Mouse (Mus musculus): ENCODE measurements around the gene Ddah2. TPM values are rescaled to one million over a fixed set of nuclear protein-coding genes. Genes with fewer than 3 reads are reported as not detected.

Ddah2 gene
- polyA plus RNA-seq, 1 experiment from 2014 or later: 290 TPM

DNA sequence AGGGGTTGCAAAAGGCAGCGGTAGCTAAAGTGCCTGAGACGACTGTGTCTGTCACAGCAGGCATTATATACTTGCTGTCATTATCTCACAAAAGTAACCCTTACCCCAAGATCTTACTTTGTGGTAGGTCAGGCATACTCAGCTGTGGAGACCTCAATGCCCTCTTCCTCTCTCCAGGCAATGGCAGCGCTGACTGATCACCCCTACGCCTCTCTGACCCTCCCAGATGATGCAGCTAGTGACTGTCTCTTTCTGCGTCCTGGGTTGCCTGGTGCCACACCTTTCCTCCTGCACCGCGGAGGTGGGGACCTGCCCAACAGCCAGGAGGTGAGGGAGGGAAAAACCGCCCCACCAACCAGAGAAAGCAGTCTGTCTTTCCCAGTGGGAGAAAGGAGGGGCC lies 2.5 kb downstream of the Ddah2 start:
- no peak overlapping the region for H3K27ac ChIP-seq
- H3K9me3 ChIP-seq: no peaks in the 10 kb centered on the region
- 71% methylated on average over 8 of the region's 8 CpGs for WGBS
- no peak for DNase-seq (ENCODE audit: low spot score)
- peaks cover 34% of the 10 kb centered on the region for H3K27me3 ChIP-seq (ENCODE audit: insufficient read depth, poor library complexity, severe bottlenecking)
- peaks cover 56% of the 10 kb centered on the region for H3K4me1 ChIP-seq
- peaks cover 52% of the 10 kb centered on the region for H3K36me3 ChIP-seq
- no peak overlapping the region for H3K4me3 ChIP-seq

DNA sequence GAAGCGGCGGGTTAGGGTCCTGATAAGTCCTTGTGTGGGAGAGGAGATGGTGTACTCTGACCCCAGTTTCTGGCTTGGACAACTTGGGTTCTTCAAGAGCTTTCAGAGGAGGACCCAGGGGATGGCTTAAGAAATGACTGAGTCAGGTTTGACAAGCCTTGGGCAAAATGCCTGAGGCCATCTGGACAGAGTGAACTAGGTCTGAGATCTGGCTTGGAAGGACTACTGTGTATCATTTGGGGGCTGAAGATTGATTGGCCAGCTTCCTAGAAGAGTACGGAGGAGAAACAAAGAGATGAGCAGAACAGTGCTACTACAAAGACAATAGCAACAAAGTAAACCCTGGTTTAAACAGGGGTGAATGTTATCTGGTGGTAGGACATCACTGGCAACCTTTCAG lies 4.6 kb downstream of the Ddah2 start:
- no peak for DNase-seq (ENCODE audit: low spot score)
- Histone ChIP-seq H3K27me3 (ENCODE audit: insufficient read depth, poor library complexity, severe bottlenecking) (peaks cover 56% of the 10 kb centered on the region), H3K4me1 (peaks cover 46% of the 10 kb centered on the region), H3K36me3 (peaks cover 31% of the 10 kb centered on the region), H3K9me3 (no peaks in the 10 kb centered on the region), H3K4me3 (no peak overlapping the region), H3K27ac (no peak overlapping the region)
- WGBS: 83% methylated on average over 3 of the region's 3 CpGs

DNA sequence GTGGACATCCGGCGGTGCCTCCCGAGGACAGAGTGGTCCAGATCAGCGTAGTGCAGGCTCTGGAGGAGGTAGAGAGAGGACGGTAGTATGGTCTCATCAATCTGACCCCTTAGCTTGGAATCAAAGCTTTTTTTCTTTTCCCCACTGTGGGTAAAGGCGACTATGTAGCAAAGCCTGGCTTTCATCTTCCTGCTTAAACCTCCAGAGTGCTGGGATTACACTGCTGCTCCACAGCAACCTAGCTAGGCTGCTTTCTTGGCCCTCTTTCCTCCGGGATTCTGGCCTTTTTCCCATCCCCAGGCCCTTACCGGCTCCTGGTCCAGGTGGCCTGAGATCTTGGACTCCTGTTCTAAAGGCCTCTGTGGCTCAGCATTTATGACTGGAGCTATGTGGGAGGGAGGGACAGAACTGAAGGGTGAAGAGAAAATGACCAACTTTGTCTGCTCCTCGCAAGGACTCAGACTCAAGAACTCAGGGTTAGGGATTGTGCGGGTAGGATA lies 5.6 kb downstream of the Ddah2 start:
- Histone ChIP-seq H3K9me3 (no peaks in the 10 kb centered on the region), H3K27me3 (ENCODE audit: insufficient read depth, poor library complexity, severe bottlenecking) (peaks cover 65% of the 10 kb centered on the region), H3K4me3 (peak overlapping the region; percentile 56), H3K36me3 (peaks cover 31% of the 10 kb centered on the region), H3K4me1 (peaks cover 41% of the 10 kb centered on the region), H3K27ac (no peak overlapping the region)
- WGBS: 19% methylated on average over 10 of the region's 10 CpGs
- no peak for DNase-seq (ENCODE audit: low spot score)

DNA sequence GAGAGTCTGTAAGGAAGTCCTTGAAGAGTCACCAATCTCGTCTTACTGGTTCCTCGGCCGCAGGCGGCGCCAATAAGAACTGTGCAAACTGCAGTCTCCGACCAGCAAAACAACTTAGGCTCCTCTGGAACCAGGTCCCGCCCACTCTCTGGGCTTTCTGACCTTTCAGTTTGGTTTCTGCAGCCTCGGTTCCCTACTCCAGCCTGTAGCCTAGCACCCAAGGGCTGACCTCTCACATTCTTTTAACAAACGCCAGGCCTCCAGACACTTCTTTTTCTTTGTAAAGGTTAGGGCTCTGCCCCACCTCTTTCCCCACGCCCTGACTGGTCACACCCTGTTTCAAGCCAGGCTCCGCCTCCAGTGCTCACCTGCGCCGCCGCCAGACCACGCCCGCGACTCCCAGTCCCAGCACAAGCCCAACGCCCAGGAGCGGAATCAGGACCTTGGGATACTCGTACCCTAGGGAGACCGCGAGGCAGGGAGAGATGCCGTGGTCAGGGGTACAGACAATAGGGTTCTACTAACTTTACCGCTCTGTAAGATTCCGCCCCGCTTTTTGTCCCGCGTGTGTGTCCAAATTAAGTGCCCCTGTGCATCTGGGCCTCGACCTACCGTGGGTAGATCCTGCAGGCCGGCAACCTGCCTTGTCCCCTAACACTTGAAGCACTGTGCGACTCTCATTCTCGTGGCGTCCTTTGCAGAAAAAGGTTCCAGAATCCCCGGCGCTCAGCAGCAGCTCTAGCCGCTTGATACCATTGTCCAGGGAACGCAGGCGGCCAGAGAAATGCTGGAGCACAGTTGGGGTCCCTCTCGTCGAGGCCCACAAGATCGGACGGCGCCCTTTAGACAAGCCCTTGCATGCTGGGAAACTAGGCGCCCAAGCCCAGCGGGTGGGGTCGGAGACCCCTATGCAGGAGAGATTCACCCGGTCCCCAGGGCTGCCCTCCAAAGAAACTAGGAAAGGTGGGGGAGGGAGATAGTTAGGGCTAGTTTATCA lies 6.4 kb downstream of the Ddah2 start, which contains the start of gene Ly6g6c:
Gene Ly6g6c (plus strand): TSS at position 438 of the 997 bp plus-strand sequence.
- Histone ChIP-seq H3K36me3 (peaks cover 28% of the 10 kb centered on the region), H3K4me3 (peak within 1 kb of the TSS; percentile 56), H3K27ac (peak within 1 kb of the TSS; percentile 69), H3K27me3 (ENCODE audit: insufficient read depth, poor library complexity, severe bottlenecking) (peaks cover 69% of the 10 kb centered on the region), H3K9me3 (no peaks in the 10 kb centered on the region), H3K4me1 (peaks cover 33% of the 10 kb centered on the region)
- no peak for DNase-seq (ENCODE audit: low spot score)
- under 1% methylated on average over 48 of the region's 48 CpGs for WGBS

DNA sequence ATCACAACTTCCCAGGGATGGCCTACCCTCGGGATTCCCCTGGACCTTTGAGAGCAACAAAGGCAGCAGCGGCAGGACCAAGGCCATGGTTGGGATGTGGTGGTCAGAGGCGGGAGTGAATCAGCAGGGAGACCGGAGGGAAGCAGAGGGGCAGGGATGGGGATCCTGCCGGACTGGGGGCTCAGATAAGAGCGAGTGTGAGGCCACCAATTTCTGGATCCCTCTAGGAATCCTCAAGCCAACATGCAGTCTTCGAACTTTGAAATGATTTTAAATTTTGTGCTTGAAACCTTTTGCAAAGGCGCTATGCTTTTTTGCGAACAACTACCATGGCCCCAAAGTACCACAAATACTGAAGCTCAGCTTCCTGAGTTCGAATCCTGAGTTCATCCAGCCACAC lies 7.2 kb downstream of the Ddah2 start, which contains the start of gene Mpig6b:
Gene Mpig6b (minus strand): TSS at position 101 of the 400 bp plus-strand sequence.
- WGBS: 41% methylated on average over 10 of the region's 10 CpGs

DNA sequence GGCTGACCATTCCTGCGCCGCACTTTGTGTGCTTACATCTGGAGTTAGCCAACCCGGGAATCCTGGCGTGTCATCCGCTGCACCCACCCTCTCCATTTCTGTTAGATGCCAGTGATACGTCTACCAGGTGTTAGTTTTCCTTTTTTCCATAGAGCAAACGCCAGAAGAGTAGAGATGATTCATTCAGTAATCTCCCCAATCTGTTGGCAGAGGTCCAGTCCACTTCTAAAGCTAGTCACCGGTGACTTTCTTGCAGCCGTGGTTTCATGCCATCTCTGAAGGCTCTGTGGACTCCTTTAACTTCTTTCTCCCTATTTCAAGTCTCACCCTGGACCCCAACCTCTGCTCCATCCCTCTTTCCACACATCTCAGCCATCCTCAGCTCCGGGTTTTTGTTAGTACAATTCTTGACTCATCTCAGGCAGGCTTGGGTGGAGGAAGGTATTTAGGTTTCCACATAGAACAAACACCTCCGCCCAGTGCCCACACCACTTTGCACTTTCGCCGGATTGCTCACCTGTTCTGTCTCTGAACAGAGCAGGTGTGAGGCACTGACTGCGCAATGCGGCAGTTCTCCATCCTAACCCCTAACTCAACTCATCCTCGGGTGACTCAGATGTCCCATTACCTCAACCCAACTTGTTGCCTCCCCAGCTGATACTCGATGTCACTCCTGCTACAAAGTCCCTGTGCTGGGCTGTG lies 9.5 kb downstream of the Ddah2 start:
- H3K9me3 ChIP-seq: no peaks in the 10 kb centered on the region
- peaks cover 25% of the 10 kb centered on the region for H3K4me1 ChIP-seq
- 77% methylated on average over 17 of the region's 17 CpGs for WGBS
- DNase-seq (ENCODE audit: low spot score): no peak
- H3K27ac ChIP-seq: no peak overlapping the region
- H3K36me3 ChIP-seq: 0 out of 2 replicates have a peak, but pooled peaks cover under 1% of the 10 kb centered on the region
- peaks cover 64% of the 10 kb centered on the region for H3K27me3 ChIP-seq (ENCODE audit: insufficient read depth, poor library complexity, severe bottlenecking)
- H3K4me3 ChIP-seq: no peak overlapping the region

More for the DNA sequence above, 7.2 kb downstream of the Ddah2 start, which contains the start of gene Mpig6b:
- Histone ChIP-seq H3K4me1 (peaks cover 28% of the 10 kb centered on the region), H3K27ac (peak within 1 kb of the TSS; percentile 69), H3K4me3 (peak within 1 kb of the TSS; percentile 56), H3K9me3 (no peaks in the 10 kb centered on the region), H3K36me3 (peaks cover 20% of the 10 kb centered on the region), H3K27me3 (ENCODE audit: insufficient read depth, poor library complexity, severe bottlenecking) (peaks cover 69% of the 10 kb centered on the region)
- DNase-seq (ENCODE audit: low spot score): no peak

DNA sequence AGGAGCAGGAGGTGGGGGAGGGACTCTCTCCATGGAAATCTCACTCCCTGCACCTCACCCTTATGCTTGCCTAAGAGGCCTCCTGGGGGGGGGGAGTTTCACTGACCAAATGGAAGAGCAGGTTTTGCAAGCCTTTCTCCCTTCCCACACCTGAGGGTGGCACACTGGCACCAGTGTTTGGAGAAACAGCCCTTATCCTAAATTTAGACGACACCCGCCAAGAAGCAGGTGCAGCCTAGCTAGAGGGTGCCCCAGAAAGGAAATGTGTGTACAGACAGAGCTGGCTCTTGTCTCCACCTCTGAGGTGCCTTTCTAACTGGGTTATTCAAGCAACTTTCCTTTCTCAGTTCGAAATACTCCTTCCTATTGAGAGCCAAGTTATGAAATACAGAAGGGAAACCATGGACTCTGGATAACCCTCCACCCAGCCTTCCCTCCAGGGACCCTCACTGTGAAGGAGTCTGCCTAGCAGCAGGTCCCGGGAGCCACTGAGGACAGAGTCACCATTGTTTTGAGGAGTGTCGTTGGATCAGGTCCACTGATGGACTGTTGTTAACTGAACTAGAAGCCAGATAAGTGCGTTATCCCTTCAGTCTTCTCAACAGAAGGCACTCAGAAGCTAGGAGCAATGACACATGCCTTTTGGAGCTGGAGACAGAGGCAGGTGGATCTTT lies 11.9 kb downstream of the Ddah2 start:
- WGBS: 43% methylated on average over 6 of the region's 6 CpGs

DNA sequence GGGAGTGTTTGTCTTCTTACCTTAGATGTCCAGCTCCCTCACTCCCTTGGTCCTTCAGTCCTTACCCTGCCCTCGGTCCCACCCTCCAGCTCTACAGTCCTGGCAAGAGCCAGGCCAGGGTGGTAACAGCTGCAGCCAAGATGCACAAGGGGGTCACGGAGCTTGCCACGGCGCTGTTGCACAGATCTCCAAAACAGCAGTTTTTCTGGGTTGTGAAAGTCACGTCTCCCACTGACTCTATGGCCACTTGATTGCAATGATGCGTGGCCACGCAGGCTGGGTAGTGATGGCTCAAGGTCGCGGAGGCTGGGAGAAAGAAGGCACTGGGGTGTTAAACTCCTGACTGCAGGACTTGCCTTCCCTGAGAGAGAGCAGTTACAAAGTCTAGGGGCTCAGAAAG lies 12.6 kb downstream of the Ddah2 start:
- Histone ChIP-seq H3K4me1 (peaks cover 15% of the 10 kb centered on the region), H3K27ac (no peak overlapping the region), H3K27me3 (ENCODE audit: insufficient read depth, poor library complexity, severe bottlenecking) (peaks cover 41% of the 10 kb centered on the region), H3K9me3 (no peaks in the 10 kb centered on the region), H3K36me3 (no peaks in the 10 kb centered on the region), H3K4me3 (no peak overlapping the region)
- 75% methylated on average over 9 of the region's 9 CpGs for WGBS
- no peak for DNase-seq (ENCODE audit: low spot score)

More for the DNA sequence above, 11.9 kb downstream of the Ddah2 start:
- peaks cover 14% of the 10 kb centered on the region for H3K4me1 ChIP-seq
- DNase-seq (ENCODE audit: low spot score): no peak
- no peak overlapping the region for H3K4me3 ChIP-seq
- peaks cover 49% of the 10 kb centered on the region for H3K27me3 ChIP-seq (ENCODE audit: insufficient read depth, poor library complexity, severe bottlenecking)
- no peaks in the 10 kb centered on the region for H3K36me3 ChIP-seq
- H3K27ac ChIP-seq: no peak overlapping the region
- no peaks in the 10 kb centered on the region for H3K9me3 ChIP-seq

DNA sequence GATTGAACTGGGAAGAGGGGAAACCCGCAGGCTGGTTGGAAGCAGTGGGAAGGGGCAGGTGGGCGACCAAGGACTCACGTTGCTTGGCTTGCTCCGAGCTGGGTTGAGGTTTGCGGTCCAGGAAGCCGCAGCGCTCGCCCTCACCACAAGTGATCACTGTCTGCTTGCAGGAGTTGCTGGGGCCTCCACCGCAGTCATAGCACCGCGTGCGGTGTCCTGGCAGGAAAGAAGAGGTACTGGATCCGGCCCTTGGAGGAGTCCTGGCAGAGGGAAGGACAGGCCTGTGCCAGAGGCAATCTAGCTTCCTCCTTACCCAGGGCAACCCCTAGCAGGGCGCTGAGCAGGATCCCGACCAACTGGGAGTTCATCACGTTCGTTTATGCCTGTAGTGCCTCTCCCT lies 15.3 kb downstream of the Ddah2 start:
- Histone ChIP-seq H3K36me3 (no peaks in the 10 kb centered on the region), H3K4me1 (peaks cover 34% of the 10 kb centered on the region), H3K4me3 (0 out of 2 replicates have a peak overlapping the region, but pooled peaks have one; percentile 3), H3K9me3 (no peaks in the 10 kb centered on the region), H3K27me3 (ENCODE audit: insufficient read depth, poor library complexity, severe bottlenecking) (peaks cover 21% of the 10 kb centered on the region), H3K27ac (0 out of 2 replicates have a peak overlapping the region, but pooled peaks have one; percentile 29)
- DNase-seq (ENCODE audit: low spot score): no peak
- 48% methylated on average over 17 of the region's 17 CpGs for WGBS

DNA sequence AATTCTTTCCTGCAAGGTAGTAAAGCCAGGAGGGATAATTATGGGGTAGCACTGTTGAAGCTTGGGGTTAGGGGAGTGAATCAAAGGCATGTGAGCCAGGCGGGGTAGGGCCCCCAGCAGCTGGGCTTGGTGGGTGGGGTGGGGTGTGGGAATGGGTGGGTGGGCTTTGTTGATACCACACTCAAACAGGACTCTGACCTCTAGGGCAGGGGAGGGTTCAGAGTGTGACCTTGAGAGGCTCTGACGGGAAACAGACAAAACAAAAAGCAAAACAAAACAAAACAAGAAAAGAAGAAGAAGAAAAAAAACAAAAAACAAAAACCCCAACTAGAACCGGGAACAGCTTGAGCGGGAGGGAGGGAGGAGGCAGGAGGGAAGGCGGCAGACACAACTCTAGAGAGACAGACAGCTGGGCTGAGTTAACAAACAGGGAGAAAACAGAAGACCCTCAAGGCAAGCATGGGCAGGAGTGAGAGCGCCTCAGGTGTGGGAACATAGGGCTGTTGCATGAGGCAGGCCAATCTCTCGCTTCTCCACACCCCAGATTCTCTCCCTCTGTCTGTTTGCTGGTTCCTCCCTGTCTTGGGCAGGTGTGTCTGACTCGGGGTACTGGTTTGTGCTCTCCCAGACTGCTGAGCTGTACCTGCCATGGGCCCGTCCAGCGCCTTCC lies 17.8 kb downstream of the Ddah2 start, which contains the start of gene Ly6g6e:
Gene Ly6g6e (plus strand): TSS at position 396 of the 670 bp plus-strand sequence.
- Histone ChIP-seq H3K4me3 (peak within 1 kb of the TSS; percentile 52), H3K27me3 (ENCODE audit: insufficient read depth, poor library complexity, severe bottlenecking) (peaks cover 18% of the 10 kb centered on the region), H3K4me1 (peaks cover 50% of the 10 kb centered on the region), H3K27ac (peak within 1 kb of the TSS; percentile 78), H3K9me3 (no peaks in the 10 kb centered on the region), H3K36me3 (no peaks in the 10 kb centered on the region)
- 33% methylated on average over 10 of the region's 10 CpGs for WGBS
- no peak for DNase-seq (ENCODE audit: low spot score)

DNA sequence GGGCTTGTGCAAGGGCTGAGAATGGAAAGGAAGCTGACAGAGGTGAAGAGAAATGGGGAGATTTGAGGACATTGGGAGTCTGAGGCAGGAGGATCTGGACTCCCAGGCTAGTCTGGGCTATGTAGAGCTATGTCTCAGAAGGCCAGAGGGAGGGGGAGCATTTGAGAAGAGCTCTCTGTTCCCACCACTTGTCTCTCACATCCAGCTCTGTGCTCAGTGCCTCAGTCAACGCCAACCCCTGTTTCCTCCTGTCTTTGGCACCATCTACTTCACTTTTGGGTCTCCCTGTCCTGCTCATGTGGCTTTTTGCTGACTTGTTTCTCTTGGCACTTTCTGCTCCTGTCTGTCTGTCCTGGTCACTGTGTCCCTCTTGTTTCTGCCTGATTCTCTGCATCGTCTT lies 18.4 kb downstream of the Ddah2 start:
- H3K9me3 ChIP-seq: no peaks in the 10 kb centered on the region
- H3K4me1 ChIP-seq: peaks cover 50% of the 10 kb centered on the region
- peak overlapping the region; percentile 78 for H3K27ac ChIP-seq
- H3K27me3 ChIP-seq (ENCODE audit: insufficient read depth, poor library complexity, severe bottlenecking): peaks cover 18% of the 10 kb centered on the region
- no peak for DNase-seq (ENCODE audit: low spot score)
- no peaks in the 10 kb centered on the region for H3K36me3 ChIP-seq
- WGBS: 31% methylated on average over 2 of the region's 2 CpGs
- H3K4me3 ChIP-seq: peak overlapping the region; percentile 52

DNA sequence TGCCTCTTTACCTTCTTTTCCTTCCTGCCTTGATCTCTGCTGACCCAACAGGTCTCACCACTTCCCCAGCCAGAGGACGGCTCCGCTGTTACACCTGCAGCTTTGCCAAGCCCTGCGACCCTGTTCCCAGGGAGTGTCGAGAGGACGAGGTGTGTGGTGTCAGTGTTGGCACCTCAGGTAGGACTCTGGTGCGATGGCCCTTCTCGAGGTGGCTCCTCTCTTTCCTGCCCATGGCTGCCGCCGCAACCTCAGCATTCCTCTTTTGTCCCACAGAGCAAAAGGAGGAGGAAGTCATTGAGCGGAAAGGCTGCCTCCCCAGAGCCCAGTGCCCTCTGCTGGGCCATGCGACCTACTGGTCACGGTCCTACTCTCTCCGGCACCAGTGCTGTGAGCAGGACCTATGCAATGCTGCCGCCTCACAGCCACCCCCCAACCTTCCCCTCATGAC lies 19.0 kb downstream of the Ddah2 start, which contains the start of gene Ly6g6d:
Gene Ly6g6d (minus strand): TSS at position 280 of the 448 bp plus-strand sequence.
- peak; percentile 84 for DNase-seq (ENCODE audit: low spot score)
- no peaks in the 10 kb centered on the region for H3K36me3 ChIP-seq
- peaks cover 18% of the 10 kb centered on the region for H3K27me3 ChIP-seq (ENCODE audit: insufficient read depth, poor library complexity, severe bottlenecking)
- peaks cover 50% of the 10 kb centered on the region for H3K4me1 ChIP-seq
- H3K4me3 ChIP-seq: peak within 1 kb of the TSS; percentile 52
- 16% methylated on average over 14 of the region's 14 CpGs for WGBS
- H3K9me3 ChIP-seq: no peaks in the 10 kb centered on the region
- H3K27ac ChIP-seq: peak within 1 kb of the TSS; percentile 78

Data from heart, embryonic 10.5 days (tissue).